Mouse (Mus musculus) heart, embryonic 14.5 days (tissue): ENCODE data around the gene Timp2. TPM values are rescaled to one million over a fixed set of nuclear protein-coding genes. Genes with fewer than 3 reads are reported as not detected.

Experiments
- ATAC-seq: fragments of 200-750 bp; cut with Nextera tagmentation; 2 replicates; pipeline ENCODE4 v1.8.0; 2017; ENCODE audit warnings: low read depth, moderate TSS enrichment; ENCODE audit not compliant: insufficient number of reproducible peaks, insufficient read depth, low FRiP score
- H3K27ac ChIP-seq, 2 experiments: fragments of 200-500 bp in 1 of 2; fragments of 300-500 bp in 1 of 2; sonication (generic) in 1 of 2; replicated peaks in 1 of 2; 2 replicates each; pipeline ENCODE4 v1.5.1; 2012 to 2014; ENCODE audit warnings: low read depth in 2 of 2, low read length in 2 of 2, control low read depth in 1 of 2, mild to moderate bottlenecking in 1 of 2, mixed read lengths in 1 of 2; ENCODE audit not compliant: control insufficient read depth in 1 of 2, insufficient read depth in 1 of 2
- H3K27me3 ChIP-seq: fragments of 300-500 bp; sonication (generic); 2 replicates; pipeline ENCODE4 v1.6.1; 2014; ENCODE audit warnings: mild to moderate bottlenecking, low read length, control low read depth; ENCODE audit not compliant: control insufficient read depth, insufficient read depth
- H3K36me3 ChIP-seq: fragments of 300-500 bp; sonication (generic); 2 replicates; pipeline ENCODE4 v1.6.1; 2014; ENCODE audit warnings: mild to moderate bottlenecking, control low read depth, low read length, mixed read lengths; ENCODE audit not compliant: control insufficient read depth, insufficient read depth
- H3K4me1 ChIP-seq, 2 experiments: fragments of 200-500 bp in 1 of 2; fragments of 300-500 bp in 1 of 2; sonication (generic) in 1 of 2; 2 replicates each; pipeline ENCODE4 v1.6.1; 2012 to 2014; ENCODE audit warnings: low read length in 2 of 2, control low read depth in 1 of 2, mixed read lengths in 1 of 2; ENCODE audit not compliant: control insufficient read depth in 2 of 2, insufficient read depth in 2 of 2
- H3K4me2 ChIP-seq: fragments of 300-500 bp; sonication (generic); 2 replicates; pipeline ENCODE4 v1.6.1; 2014; ENCODE audit warnings: mild to moderate bottlenecking, low read length
- H3K4me3 ChIP-seq, 2 experiments: fragments of 200-500 bp in 1 of 2; fragments of 300-500 bp in 1 of 2; sonication (generic) in 1 of 2; 2 replicates each; pipeline ENCODE4 v1.5.1; 2012 to 2014; ENCODE audit warnings: low read length in 2 of 2, mild to moderate bottlenecking in 2 of 2, control low read depth in 1 of 2, low read depth in 1 of 2, moderate library complexity in 1 of 2; ENCODE audit not compliant: control insufficient read depth in 1 of 2, insufficient read depth in 1 of 2
- H3K9ac ChIP-seq: fragments of 300-500 bp; sonication (generic); 2 replicates; pipeline ENCODE4 v1.6.1; 2014; ENCODE audit warnings: mild to moderate bottlenecking, low read length
- H3K9me3 ChIP-seq: fragments of 300-500 bp; sonication (generic); 2 replicates; pipeline ENCODE4 v1.6.1; 2016; ENCODE audit warnings: low read length, control low read depth; ENCODE audit not compliant: control insufficient read depth
- WGBS: fragments of 180-500 bp; shearing (Covaris S2); extraction: QIAGEN DNeasy Blood & Tissue Kit; methylation state at CpG from one replicate; pipeline ENCODE4 v1.1.7; 2014; 5-methylcytosine and 5-hydroxymethylcytosine counted together
- polyA plus RNA-seq: library from polyadenylated mRNA; unstranded; fragments of >200 nt; fragmentation: Nextera tagmentation; extraction: Ambion mirVana; gene quantifications from 2 replicates; pipeline ENCODE4 v1.2.1, GENCODE M21; 2014

Timp2 gene
- polyA plus RNA-seq, 1 experiment from 2014 or later, result 99.2 TPM

- H3K27me3 ChIP-seq, result no peaks in the 10 kb centered on the region
- no peak overlapping the region for H3K4me3 ChIP-seq
- H3K4me2 ChIP-seq, result no peak overlapping the region
- no peak overlapping the region for H3K9ac ChIP-seq
- WGBS, result 54% methylated on average over 10 of the region's 10 CpGs
- H3K36me3 ChIP-seq, result no peaks in the 10 kb centered on the region
- peaks cover 21 to 32% of the 10 kb centered on the region in 2 experiments for H3K4me1 ChIP-seq
- ATAC-seq, result no peak
- H3K27ac ChIP-seq, result no peak overlapping the region
- no peaks in the 10 kb centered on the region for H3K9me3 ChIP-seq
Observed at GRCm38 (mm10) chr11:118360907-118361341, 5.4 kb upstream of the Timp2 start.

- Histone ChIP-seq H3K4me2 (no peak overlapping the region), H3K9me3 (no peaks in the 10 kb centered on the region), H3K27ac (no peak overlapping the region), H3K9ac (no peak overlapping the region), H3K4me3 (no peak overlapping the region), H3K27me3 (no peaks in the 10 kb centered on the region), H3K4me1 (peaks cover 21 to 36% of the 10 kb centered on the region in 2 experiments), H3K36me3 (no peaks in the 10 kb centered on the region)
- no peak for ATAC-seq
- WGBS, result 66% methylated on average over 7 of the region's 7 CpGs
Observed at GRCm38 (mm10) chr11:118360491-118360890, 5.0 kb upstream of the Timp2 start.

DNA sequence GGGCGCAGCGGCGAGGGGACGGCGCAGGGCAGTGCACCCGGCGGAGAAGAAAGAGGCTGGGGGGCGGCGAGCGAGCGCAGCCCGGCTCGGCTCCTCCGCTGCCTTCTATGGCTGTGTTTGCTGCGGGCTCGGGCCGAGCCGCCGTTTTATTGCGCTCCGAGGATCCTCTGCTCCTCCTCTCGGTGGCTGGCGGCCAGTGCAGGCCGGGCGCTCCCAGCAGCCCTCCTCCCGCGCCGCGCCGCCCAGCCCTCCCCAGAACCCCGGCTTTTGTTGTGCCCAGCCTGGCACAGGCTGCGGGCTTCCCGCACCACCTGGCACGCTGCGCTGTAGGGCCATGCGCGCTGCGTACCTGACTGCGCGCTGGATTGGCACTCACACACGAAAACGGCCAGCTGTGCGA, 335 bp downstream of the Timp2 start:
- ATAC-seq, result peak; percentile 86
- WGBS, result under 1% methylated on average over 43 of the region's 43 CpGs
- peaks cover 14 to 21% of the 10 kb centered on the region in 2 experiments for H3K4me1 ChIP-seq
- H3K4me2 ChIP-seq, result peak overlapping the region; percentile 84
- peak overlapping the region; percentile 97 for H3K9ac ChIP-seq
- peak overlapping the region; percentile 59 to 89 for H3K27ac ChIP-seq
- peak overlapping the region; percentile 71 to 87 for H3K4me3 ChIP-seq
- no peaks in the 10 kb centered on the region for H3K27me3 ChIP-seq
- H3K9me3 ChIP-seq, result no peaks in the 10 kb centered on the region
- H3K36me3 ChIP-seq, result peaks cover 7% of the 10 kb centered on the region; the same call in 1 of the 2 replicates

DNA sequence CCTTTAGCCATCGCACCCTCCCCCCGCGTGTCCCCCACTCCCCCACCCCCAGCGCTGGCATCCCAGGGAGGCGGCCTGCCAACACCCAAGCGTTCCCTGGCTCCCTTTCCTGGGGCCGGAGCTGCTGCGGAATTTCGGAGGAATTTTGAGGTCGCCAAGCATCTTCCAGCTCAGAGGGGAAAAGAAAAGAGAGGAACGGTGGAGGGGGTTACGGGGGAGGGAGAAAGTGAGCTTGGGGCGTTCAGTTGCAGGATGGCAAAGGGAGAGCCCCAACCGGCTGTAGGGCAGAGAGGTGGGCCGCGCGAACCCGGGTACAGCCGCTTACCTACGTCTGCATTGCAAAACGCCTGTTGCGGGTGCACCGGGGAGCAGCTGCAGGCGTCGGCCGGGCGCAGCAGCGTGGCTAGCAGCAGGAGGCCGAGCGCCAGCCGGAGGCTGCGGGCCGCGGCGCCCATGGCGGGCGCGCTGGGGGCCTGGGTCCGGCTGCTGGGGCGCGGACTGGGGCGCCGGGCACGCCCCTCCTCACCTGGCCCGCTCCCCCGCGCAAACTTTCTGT, 826 bp downstream of the Timp2 start:
- peak overlapping the region; percentile 71 to 87 for H3K4me3 ChIP-seq
- H3K4me2 ChIP-seq, result peak overlapping the region; percentile 84
- H3K4me1 ChIP-seq, result peaks cover 14 to 21% of the 10 kb centered on the region in 2 experiments
- WGBS, result under 1% methylated on average over 46 of the region's 47 CpGs
- no peaks in the 10 kb centered on the region for H3K27me3 ChIP-seq
- peak overlapping the region; percentile 97 for H3K9ac ChIP-seq
- H3K9me3 ChIP-seq, result no peaks in the 10 kb centered on the region
- H3K36me3 ChIP-seq, result peaks cover 7% of the 10 kb centered on the region; the same call in 1 of the 2 replicates
- H3K27ac ChIP-seq, result peak overlapping the region; percentile 59 to 89
- 0 out of 2 replicates have a peak, but pooled peaks have one; percentile 9 for ATAC-seq

- 87% methylated on average over 5 of the region's 5 CpGs for WGBS
- Histone ChIP-seq H3K4me2 (no peak overlapping the region), H3K27ac (peak overlapping the region in 1 of 2 experiments; percentile 63; a peak in 2 of 4 replicates), H3K9ac (no peak overlapping the region), H3K27me3 (no peaks in the 10 kb centered on the region), H3K9me3 (no peaks in the 10 kb centered on the region), H3K36me3 (peaks cover 7% of the 10 kb centered on the region; the same call in 1 of the 2 replicates), H3K4me1 (peaks cover 31 to 40% of the 10 kb centered on the region in 2 experiments), H3K4me3 (no peak overlapping the region)
- ATAC-seq, result no peak
Observed at GRCm38 (mm10) chr11:118349494-118349893, 6.0 kb downstream of the Timp2 start.

DNA sequence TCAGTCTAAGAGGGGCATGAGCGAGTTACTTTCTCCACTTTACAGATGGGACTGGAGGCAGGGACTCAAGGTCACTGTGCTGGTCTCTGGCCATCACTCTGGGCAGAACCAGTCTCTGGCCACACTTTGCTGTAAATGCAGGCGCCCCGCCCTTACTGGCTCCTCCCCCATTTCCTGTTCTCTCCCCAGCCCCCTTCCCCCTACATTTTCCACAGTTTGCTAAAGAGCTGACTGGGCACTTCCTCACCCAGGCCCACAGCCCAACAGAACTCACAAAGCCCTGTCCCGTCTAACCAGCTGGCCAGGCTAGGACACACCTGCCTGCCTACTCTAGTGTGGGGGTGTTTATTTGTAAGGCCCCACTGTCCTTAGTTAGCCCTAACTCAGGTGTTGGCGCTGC, 6.7 kb downstream of the Timp2 start:
- H3K36me3 ChIP-seq, result peaks cover 7% of the 10 kb centered on the region; the same call in 1 of the 2 replicates
- H3K9me3 ChIP-seq, result no peaks in the 10 kb centered on the region
- no peaks in the 10 kb centered on the region for H3K27me3 ChIP-seq
- ATAC-seq, result peak; percentile 59; the same call in 1 of the 2 replicates
- H3K4me2 ChIP-seq, result no peak overlapping the region
- H3K27ac ChIP-seq, result peak overlapping the region; percentile 45 to 63; a peak in 3 of 4 replicates
- no peak overlapping the region for H3K4me3 ChIP-seq
- peaks cover 28 to 37% of the 10 kb centered on the region in 2 experiments for H3K4me1 ChIP-seq
- WGBS, result 57% methylated on average over 5 of the region's 5 CpGs
- no peak overlapping the region for H3K9ac ChIP-seq

- Histone ChIP-seq H3K36me3 (peaks cover 7% of the 10 kb centered on the region; the same call in 1 of the 2 replicates), H3K4me3 (no peak overlapping the region), H3K27me3 (no peaks in the 10 kb centered on the region), H3K9ac (no peak overlapping the region), H3K9me3 (no peaks in the 10 kb centered on the region), H3K4me2 (no peak overlapping the region), H3K27ac (peak overlapping the region; percentile 25 to 45; a peak in 2 of 4 replicates), H3K4me1 (peaks cover 27 to 35% of the 10 kb centered on the region in 2 experiments)
- no peak for ATAC-seq
- WGBS, result 63% methylated on average over 3 of the region's 3 CpGs
Observed at GRCm38 (mm10) chr11:118348419-118348818, 7.1 kb downstream of the Timp2 start.
